Mouse (Mus musculus) lung, postnatal 0 days (tissue): ENCODE results near the gene Eif4e3. TPM values are rescaled to one million over a fixed set of nuclear protein-coding genes. Genes with fewer than 3 reads are reported as not detected.
A peak's percentile ranks its signal among the peaks of the same experiment; 100 is the strongest.

Experiments
- ATAC-seq: fragments of 200-750 bp; cut with Nextera tagmentation; 2 replicates; pipeline ENCODE4 v1.8.0; 2017; ENCODE audit warnings: moderate library complexity
- DNase-seq: peaks from one replicate; pipeline ENCODE4 v3.0.0-alpha.2; 2016; ENCODE audit warnings: low spot score
- H3K27ac ChIP-seq: fragments of 300-500 bp; sonication (generic); 2 replicates; pipeline ENCODE4 v1.5.1; 2014; ENCODE audit warnings: antibody characterized with exemption, mild to moderate bottlenecking, low read length, mixed read lengths
- H3K27me3 ChIP-seq: fragments of 300-500 bp; sonication (generic); replicated peaks from 2 replicates; pipeline ENCODE4 v1.6.1; 2014; ENCODE audit warnings: low read length, mixed read lengths; ENCODE audit not compliant: insufficient read depth
- H3K36me3 ChIP-seq: fragments of 300-500 bp; sonication (generic); 2 replicates; pipeline ENCODE4 v1.6.1; 2014; ENCODE audit warnings: low read length, mixed read lengths; ENCODE audit not compliant: insufficient read depth
- H3K4me1 ChIP-seq: fragments of 300-500 bp; sonication (generic); 2 replicates; pipeline ENCODE4 v1.6.1; 2014; ENCODE audit warnings: antibody characterized with exemption, low read depth, low read length, mixed read lengths; ENCODE audit not compliant: insufficient read depth
- H3K4me2 ChIP-seq: fragments of 300-500 bp; sonication (generic); replicated peaks from 2 replicates; pipeline ENCODE4 v1.6.1; 2014; ENCODE audit warnings: low read depth, mild to moderate bottlenecking, low read length, moderate library complexity, mixed read lengths
- H3K4me3 ChIP-seq: fragments of 300-500 bp; sonication (generic); 2 replicates; pipeline ENCODE4 v1.5.1; 2014; ENCODE audit warnings: low read depth, low read length
- H3K9ac ChIP-seq: fragments of 300-500 bp; sonication (generic); replicated peaks from 2 replicates; pipeline ENCODE4 v1.6.1; 2014; ENCODE audit warnings: low read depth, mild to moderate bottlenecking
- H3K9me3 ChIP-seq: fragments of 300-500 bp; sonication (generic); 2 replicates; pipeline ENCODE4 v1.6.1; 2016; ENCODE audit warnings: low read length, mixed read lengths
- CTCF ChIP-seq: IDR thresholded peaks from 2 replicates; pipeline ENCODE4 v1.5.1; 2016; ENCODE audit warnings: antibody characterized with exemption, mild to moderate bottlenecking
- EP300 ChIP-seq: IDR thresholded peaks from 2 replicates; pipeline ENCODE4 v1.6.1; 2016; ENCODE audit warnings: antibody characterized with exemption, mild to moderate bottlenecking, control low read depth
- WGBS: fragments of 180-500 bp; shearing (Covaris S2); extraction: QIAGEN DNeasy Blood & Tissue Kit; methylation state at CpG from one replicate; pipeline ENCODE4 v1.1.7; 2014; 5-methylcytosine and 5-hydroxymethylcytosine counted together
- polyA plus RNA-seq: library from polyadenylated mRNA; unstranded; fragments of >200 nt; fragmentation: Nextera tagmentation; extraction: Ambion mirVana; gene quantifications from 2 replicates; pipeline ENCODE4 v1.2.1, GENCODE M21; 2015

Gene Eif4e3
- polyA plus RNA-seq, 1 experiment from 2014 or later: 21.2 TPM

DNA sequence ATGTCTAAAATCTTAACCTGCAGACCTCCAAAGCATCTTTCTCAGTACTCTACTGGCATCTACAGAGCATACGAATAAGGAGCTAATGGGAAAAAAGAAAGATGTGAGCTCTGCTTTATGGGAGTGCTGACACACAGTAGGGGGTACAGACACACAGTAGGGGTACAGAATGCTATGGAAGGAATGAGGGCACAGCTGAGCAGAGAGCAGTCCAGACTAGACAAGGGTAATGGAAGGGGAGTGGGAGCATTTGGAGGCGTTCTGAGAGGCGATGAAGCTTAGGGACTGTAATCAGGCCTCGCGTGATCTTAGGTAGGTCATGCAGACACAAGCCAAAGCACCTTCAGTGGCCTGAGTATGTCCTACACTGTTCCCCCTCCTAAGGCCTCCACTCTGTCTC is 17.4 kb upstream of the Eif4e3 start:
- H3K4me1 ChIP-seq: no peaks in the 10 kb centered on the region
- H3K27me3 ChIP-seq: no peaks in the 10 kb centered on the region
- H3K9me3 ChIP-seq: no peaks in the 10 kb centered on the region
- 94% methylated on average over 5 of the region's 5 CpGs for WGBS
- no peak overlapping the region for H3K27ac ChIP-seq
- no peaks in the 10 kb centered on the region for H3K36me3 ChIP-seq
- TF ChIP-seq CTCF (no peak), EP300 (no peak)
- no peak overlapping the region for H3K9ac ChIP-seq
- H3K4me3 ChIP-seq: no peak overlapping the region
- ATAC-seq (no peak), DNase-seq (no peak)
- H3K4me2 ChIP-seq: no peak overlapping the region

- Histone ChIP-seq H3K27ac (no peak overlapping the region), H3K4me1 (no peaks in the 10 kb centered on the region), H3K27me3 (no peaks in the 10 kb centered on the region), H3K9ac (no peak overlapping the region), H3K36me3 (no peaks in the 10 kb centered on the region), H3K4me3 (no peak overlapping the region), H3K4me2 (0 out of 2 replicates have a peak overlapping the region, but pooled peaks have one; percentile 14), H3K9me3 (no peaks in the 10 kb centered on the region)
- TF ChIP-seq EP300: no peak
- ATAC-seq (peak; percentile 25; the same call in 1 of the 2 replicates), DNase-seq (no peak)
- 63% methylated on average over 11 of the region's 11 CpGs for WGBS
These were observed 11.5 kb upstream of the Eif4e3 start for GRCm38 (mm10) chr6:99678108-99678507.

DNA sequence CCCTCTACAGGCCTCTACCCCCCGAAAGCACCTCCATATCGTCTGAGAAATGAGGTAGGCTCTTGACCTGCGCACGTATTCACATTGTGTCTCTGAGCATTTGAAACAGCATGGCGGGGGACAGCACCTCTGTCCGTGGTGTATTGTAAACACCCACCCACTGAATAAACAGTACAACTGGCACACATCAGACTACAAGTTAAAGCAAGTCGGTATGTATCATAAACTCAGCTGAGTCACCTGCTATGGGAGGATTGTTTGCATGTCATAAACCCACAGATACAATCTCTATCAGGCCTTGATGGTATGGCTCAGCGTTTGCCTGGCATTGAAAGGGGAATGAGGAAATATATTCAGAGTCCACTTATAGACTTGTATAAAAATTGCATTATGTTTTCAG is 10.8 kb upstream of the Eif4e3 start:
- no peaks in the 10 kb centered on the region for H3K27me3 ChIP-seq
- no peak overlapping the region for H3K27ac ChIP-seq
- no peak overlapping the region for H3K9ac ChIP-seq
- DNase-seq (no peak), ATAC-seq (no peak)
- no peak overlapping the region for H3K4me3 ChIP-seq
- H3K36me3 ChIP-seq: no peaks in the 10 kb centered on the region
- 71% methylated on average over 8 of the region's 8 CpGs for WGBS
- H3K4me1 ChIP-seq: no peaks in the 10 kb centered on the region
- no peak for TF ChIP-seq CTCF
- TF ChIP-seq EP300: no peak
- H3K4me2 ChIP-seq: no peak overlapping the region
- no peaks in the 10 kb centered on the region for H3K9me3 ChIP-seq

GRCm38 (mm10) chr6:99674482-99674881 is 7.9 kb upstream of the Eif4e3 start:
- H3K4me2 ChIP-seq: no peak overlapping the region
- WGBS: 74% methylated on average over 4 of the region's 4 CpGs
- no peaks in the 10 kb centered on the region for H3K36me3 ChIP-seq
- no peak for ATAC-seq
- no peak overlapping the region for H3K27ac ChIP-seq
- DNase-seq: no peak
- H3K9ac ChIP-seq: no peak overlapping the region
- TF ChIP-seq EP300 (no peak), CTCF (no peak)
- H3K9me3 ChIP-seq: no peaks in the 10 kb centered on the region
- H3K27me3 ChIP-seq: no peaks in the 10 kb centered on the region
- H3K4me1 ChIP-seq: no peaks in the 10 kb centered on the region
- H3K4me3 ChIP-seq: no peak overlapping the region

GRCm38 (mm10) chr6:99671768-99672167 is 5.2 kb upstream of the Eif4e3 start:
- no peak for ATAC-seq
- H3K36me3 ChIP-seq: no peaks in the 10 kb centered on the region
- no peak overlapping the region for H3K4me3 ChIP-seq
- 52% methylated on average over 3 of the region's 3 CpGs for WGBS
- no peak overlapping the region for H3K9ac ChIP-seq
- H3K9me3 ChIP-seq: no peaks in the 10 kb centered on the region
- no peak overlapping the region for H3K27ac ChIP-seq
- TF ChIP-seq CTCF (peak; percentile 50), EP300 (no peak)
- no peak overlapping the region for H3K4me2 ChIP-seq
- DNase-seq: no peak
- peaks cover 5% of the 10 kb centered on the region; the same call in 1 of the 2 replicates for H3K4me1 ChIP-seq
- no peaks in the 10 kb centered on the region for H3K27me3 ChIP-seq

GRCm38 (mm10) chr6:99670481-99671119 is 4.0 kb upstream of the Eif4e3 start:
- 76% methylated on average over 7 of the region's 7 CpGs for WGBS
- ATAC-seq (peak; percentile 25), DNase-seq (peak; percentile 86)
- Histone ChIP-seq H3K9ac (no peak overlapping the region), H3K9me3 (no peaks in the 10 kb centered on the region), H3K4me3 (no peak overlapping the region), H3K4me2 (no peak overlapping the region), H3K27me3 (no peaks in the 10 kb centered on the region), H3K36me3 (no peaks in the 10 kb centered on the region), H3K4me1 (peaks cover 5% of the 10 kb centered on the region; the same call in 1 of the 2 replicates), H3K27ac (no peak overlapping the region)
- TF ChIP-seq CTCF (peak; percentile 85), EP300 (peak; percentile 47)
